Mouse (Mus musculus): ENCODE data around the gene Spin4. TPM values are rescaled to one million over a fixed set of nuclear protein-coding genes. Genes with fewer than 3 reads are reported as not detected.

The Spin4 gene
- total RNA-seq (2021) = under 1 TPM; 0.42 to 0.72 TPM

DNA sequence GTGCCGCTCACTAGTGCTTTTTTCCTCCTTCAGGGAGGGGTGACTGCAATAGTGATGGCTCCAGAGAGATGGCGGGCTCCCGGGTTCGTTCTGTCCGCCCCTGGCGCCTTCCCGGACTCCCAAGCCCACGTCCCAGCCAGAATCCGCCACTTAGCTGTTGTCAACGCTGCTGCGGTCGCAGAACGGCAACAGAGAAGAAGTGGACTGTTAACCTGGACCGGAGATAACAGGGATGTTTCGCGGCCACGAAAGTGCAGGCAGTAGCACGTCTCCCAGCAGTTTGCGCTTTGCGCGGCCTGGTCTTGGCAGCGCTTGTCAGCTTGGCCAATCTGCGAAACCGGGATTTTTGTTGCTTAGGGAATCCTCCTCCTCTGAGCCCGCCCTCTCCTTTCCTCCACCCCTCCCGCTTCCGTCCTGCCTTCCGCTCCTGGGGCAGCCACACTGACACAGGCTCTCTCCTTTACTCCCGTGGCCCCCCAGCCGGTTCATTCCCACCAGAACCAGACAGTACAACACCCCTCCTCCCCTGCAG is at the start of gene Spin4:
Gene Spin4, minus strand, starts transcription at position 322 of the 532 bp plus-strand sequence.
- intact Hi-C loops (cut with DNase I) = no loop called here

DNA sequence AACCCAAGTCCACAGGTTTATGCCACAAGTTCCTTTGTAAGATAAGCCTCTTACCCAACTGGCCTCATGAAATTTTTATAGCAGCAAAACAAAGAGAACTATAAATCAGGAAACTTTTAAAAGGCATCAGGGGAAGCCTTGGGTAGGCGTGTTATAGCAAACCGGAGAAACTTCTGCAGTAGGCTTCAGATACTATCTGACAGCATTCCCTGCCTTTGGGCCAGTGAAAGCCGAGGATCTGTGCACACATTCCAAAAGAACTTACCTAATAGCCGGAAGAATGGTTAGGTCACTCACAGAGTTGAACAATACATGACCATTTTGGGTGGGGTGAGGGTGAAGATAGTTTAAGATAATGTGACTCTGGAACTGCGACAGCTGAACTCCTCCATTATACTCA is 1.4 kb upstream of the Spin4 start:
- intact Hi-C loops (cut with DNase I) = no loop called here
- DNase-seq (ENCODE audit: low spot score in 2 of 2) = no peak

More for the DNA sequence above, at the start of gene Spin4:
- DNase-seq (ENCODE audit: low spot score in 2 of 2) = peak; percentile 69 to 75

DNA sequence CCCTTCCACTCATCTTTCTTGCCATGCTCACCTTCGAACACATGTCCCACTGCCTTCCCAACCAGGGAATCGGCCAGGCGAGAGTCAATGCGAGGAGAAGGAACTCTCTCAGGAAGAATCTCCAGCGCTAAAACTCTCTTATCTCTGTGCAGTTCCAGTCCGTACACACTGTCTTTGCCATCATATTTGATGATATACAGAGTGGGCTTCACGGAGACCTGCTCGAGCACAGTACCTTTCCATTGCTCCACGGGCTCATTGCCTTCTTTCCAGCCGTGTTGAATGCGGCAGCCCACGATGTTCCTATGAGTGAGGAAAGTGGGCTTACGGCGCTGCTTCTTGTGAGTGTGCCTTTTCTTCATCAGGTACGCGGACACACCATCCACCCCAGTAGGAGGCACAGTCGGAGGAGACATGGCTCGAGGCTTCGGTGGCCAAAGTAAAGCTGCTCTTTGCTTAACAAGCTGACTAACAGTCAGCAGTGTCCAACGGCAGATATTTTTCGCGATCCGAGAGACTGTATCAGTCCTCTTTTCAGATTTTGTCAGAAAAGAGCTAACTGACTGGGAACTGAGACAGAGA is 612 bp downstream of the Spin4 start:
- intact Hi-C loops (cut with DNase I) = loop anchor here (2.0 kb wide), 1 partner anchor 141 kb away; no protein-coding TSS in a partner anchor
- DNase-seq (ENCODE audit: low spot score in 2 of 2) = peak in 1 of 2 experiments; percentile 16

DNA sequence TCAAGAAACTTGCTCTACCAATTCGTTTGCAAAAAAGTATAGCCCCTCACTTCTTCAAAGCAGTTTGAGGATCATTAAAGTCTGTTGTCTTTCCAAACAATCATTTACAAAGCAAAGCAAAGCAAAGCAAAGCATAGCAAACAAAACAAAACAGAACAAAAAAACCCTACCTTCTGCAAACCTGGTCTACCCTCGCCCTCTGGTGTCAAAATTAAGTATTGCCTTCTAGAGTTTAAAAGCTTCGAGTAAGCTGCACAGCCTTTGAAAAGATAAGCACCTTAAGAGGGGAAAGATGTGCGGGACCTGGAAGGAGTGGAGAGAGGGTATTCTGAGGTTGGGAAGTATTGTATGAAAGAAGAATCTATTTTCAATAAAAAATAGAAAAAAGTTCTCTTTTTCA is 14.4 kb downstream of the Spin4 start:
- intact Hi-C loops (cut with DNase I) = loop anchor here (5.0 kb wide), 2 partner anchors 145 to 345 kb away; no protein-coding TSS in a partner anchor
- DNase-seq (ENCODE audit: low spot score in 2 of 2) = no peak

DNA sequence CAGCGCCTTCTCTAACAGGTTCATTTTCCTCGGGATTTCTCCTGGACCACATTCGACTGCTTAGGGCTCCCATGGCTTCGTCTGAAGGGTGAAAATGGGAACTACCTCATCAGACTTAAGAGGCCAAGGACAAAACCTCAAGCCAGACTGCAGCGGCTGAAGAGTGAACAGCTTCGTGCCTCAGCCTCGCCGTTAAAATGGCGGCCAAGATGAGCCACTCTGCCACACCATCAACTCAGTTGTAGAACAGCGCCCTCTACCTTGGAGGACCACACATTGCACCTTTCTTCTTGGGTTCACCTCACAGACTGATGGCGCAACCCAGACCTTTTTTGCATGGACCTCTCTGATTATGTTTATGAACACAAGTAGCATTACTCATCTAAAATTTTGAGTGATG is 27.6 kb downstream of the Spin4 start:
- intact Hi-C loops (cut with DNase I) = no loop called here
- no peak for DNase-seq (ENCODE audit: low spot score in 2 of 2)

DNA sequence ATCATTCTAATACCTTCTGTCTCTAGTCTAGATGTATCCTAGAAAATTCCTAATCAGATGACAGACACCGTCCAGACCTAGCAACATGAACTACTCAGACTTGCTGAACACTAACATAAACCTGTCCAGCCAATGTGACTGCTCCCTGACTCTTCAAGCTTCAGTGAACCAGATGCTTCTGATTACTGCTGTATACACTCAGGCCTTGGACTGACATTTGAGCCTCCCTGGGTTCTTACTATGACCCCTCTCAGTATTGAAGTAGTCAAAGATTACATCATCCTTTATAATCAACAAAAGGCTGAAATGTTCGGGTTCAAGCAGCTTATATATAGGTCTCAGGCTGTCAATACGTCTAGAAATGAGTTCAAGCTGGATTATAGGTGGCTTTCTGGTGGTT is 32.4 kb downstream of the Spin4 start:
- intact Hi-C loops (cut with DNase I) = no loop called here

DNA sequence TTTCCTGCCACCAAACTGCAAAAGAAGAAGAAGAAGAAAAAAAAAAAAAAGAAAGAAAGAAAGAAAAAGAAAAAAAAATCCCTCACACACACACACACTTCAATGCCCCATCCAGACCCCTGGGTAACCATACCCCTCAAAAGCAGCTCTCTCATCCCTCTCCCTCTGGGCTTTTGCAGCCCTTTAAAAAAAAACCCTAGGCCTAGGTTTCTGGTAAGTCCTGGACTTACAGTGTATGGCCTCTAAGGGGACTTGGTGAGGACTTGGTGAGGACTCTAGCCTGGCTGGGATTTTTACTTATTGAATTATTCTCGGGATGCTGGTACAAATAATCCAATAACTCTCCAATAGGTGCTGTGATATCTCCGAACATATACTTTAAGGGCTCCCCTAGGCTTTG is 35.6 kb downstream of the Spin4 start:
- intact Hi-C loops (cut with DNase I) = no loop called here

More for the DNA sequence above, 32.4 kb downstream of the Spin4 start:
- no peak for DNase-seq (ENCODE audit: low spot score in 2 of 2)

DNA sequence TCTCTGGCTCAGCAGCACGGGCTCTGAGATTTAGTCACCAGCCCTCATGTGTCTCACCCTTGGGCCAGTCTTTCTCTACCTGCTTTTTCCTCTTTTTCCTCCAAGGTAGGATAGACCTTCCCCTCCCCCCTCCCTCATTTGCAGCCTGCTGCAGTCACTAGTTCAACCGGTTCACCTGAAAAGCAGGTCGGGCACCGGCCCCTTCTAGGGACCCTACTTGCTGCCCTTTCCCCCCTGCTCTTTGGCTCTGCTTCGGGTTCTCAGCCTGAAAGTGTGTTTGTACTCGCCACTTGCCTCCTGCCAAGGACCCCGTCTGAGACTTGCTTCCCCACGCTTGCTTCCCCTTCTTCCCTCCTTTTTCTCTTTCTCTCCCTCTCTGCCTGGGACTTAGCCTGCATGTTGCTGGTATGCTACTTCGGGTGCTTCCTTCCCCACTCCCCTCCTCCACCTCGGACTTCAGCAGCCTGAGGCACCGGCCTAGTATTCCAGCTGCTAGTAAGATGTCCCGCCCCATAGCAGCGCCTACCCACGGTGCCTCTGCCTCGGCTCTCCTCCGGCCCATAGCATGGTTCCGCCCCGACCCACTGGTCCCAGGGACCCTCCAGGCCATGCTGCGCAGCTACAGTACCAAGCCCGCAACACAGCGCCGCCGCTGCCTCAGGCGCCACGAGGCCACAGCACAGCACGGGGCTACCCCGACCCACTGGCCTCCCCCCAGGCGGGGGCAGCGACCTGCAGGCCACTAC is 36.2 kb downstream of the Spin4 start:
- intact Hi-C loops (cut with DNase I) = no loop called here
- peak in 1 of 2 experiments; percentile 39 for DNase-seq (ENCODE audit: low spot score in 2 of 2)

More for the DNA sequence above, 35.6 kb downstream of the Spin4 start:
- no peak for DNase-seq (ENCODE audit: low spot score in 2 of 2)

Other genes with a start within 250 kb of the Spin4 start
- gene Arhgef9, start 170.2 kb upstream of the Spin4 start, total RNA-seq (2021) = 100 to 1,000 TPM; 294 to 314 TPM